9 mouse cellular contexts compared by ENCODE assay signal in the genomic region with DNA sequence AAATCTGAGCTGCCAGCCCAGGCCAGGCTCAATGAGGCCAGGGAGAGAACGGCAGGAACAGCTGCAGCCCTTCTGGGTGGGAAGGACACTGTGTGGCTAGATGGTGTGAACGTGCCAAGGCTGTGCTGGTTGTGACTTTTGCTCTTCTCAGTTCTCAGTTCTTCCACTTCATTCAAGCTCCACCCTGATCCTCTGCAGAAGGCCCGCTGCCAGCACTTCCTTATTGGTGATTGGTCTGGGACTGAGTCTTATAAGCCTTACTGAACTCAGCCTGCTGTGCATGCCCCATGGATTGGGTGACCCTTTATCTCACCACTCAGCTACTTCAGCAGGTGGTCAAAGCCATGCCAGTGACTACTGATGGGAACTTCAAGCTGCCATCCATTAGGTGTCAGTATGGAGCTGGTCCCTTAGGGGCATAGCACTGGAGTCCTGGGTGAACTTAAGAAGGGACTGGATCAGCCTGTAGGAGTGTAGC. TPM values are rescaled to one million over a fixed set of nuclear protein-coding genes. Genes with fewer than 3 reads are reported as not detected.
DNase-seq lines count a peak whose midpoint lies in the region; ATAC-seq and TF ChIP-seq lines count a peak whose summit lies in the region.
"Had no signal": no experiment of that assay in that cellular context is flagged by ENCODE, and none has a peak within 500 bp of the region (broad histone marks: within the 10 kb centered on the region; RNA-seq: fewer than 3 reads in every experiment).

No protein-coding gene starts in this region.

- intact Hi-C loops in heart, adult 2 months (cut with DNase I): no loop called here

- 35% methylated on average over 3 of the region's 3 CpGs for WGBS in heart, adult 2 months
- 65% methylated on average over 3 of the region's 3 CpGs for WGBS in heart, embryonic 10.5 days
- 45% methylated on average over 3 of the region's 3 CpGs for WGBS in lung, embryonic 16.5 days
- WGBS in hindbrain, embryonic 16.5 days: 59% methylated on average over 3 of the region's 3 CpGs

- no peak overlapping the region for H3K9ac ChIP-seq in heart, adult 2 months (ENCODE audit: low read depth, low read length)
- no peak overlapping the region for H3K9ac ChIP-seq in CH12.LX (ENCODE audit: insufficient read depth, low read depth)
- no peak overlapping the region for H3K9ac ChIP-seq in lung, embryonic 16.5 days (ENCODE audit: low read length)
- H3K9ac ChIP-seq in hindbrain, embryonic 16.5 days (ENCODE audit: low read depth, low read length): no peak overlapping the region
- H3K9ac ChIP-seq: neural tube, embryonic 13.5 days had no signal

- DNase-seq in heart, adult 2 months: peak in 1 of 2 experiments; percentile 3
- no peak for DNase-seq in heart, embryonic 10.5 days (ENCODE audit: low spot score)
- peak; percentile 14 for DNase-seq in CH12.LX (ENCODE audit: extremely low read depth)
- DNase-seq in cerebellum, postnatal 25 days: peak; percentile 46 to 47
- no peak for DNase-seq in left cerebral cortex, adult 9 months (ENCODE audit: low spot score in 2 of 2)

- H3K9me3 ChIP-seq in heart, embryonic 10.5 days: no peaks in the 10 kb centered on the region
- no peaks in the 10 kb centered on the region for H3K9me3 ChIP-seq in CH12.LX (replicated peaks; ENCODE audit: low read length)
- no peaks in the 10 kb centered on the region for H3K9me3 ChIP-seq in lung, embryonic 16.5 days (ENCODE audit: control insufficient read depth, low read length)
- H3K9me3 ChIP-seq in hindbrain, embryonic 16.5 days (ENCODE audit: control insufficient read depth, low read length): no peaks in the 10 kb centered on the region
- H3K9me3 ChIP-seq: neural tube, embryonic 13.5 days had no signal

- TF ChIP-seq CTCF in heart, adult 2 months (IDR thresholded peaks at IDR 0.05): peak; percentile 36
- TF ChIP-seq CTCF in CH12.LX (conservative IDR thresholded peaks at IDR 0.05 in 1 of 2, IDR thresholded peaks at IDR 0.05 in 1 of 2; ENCODE audit: low read depth in 2 of 2, low read length in 2 of 2): peak in 1 of 2 experiments; percentile 42; a peak in 2 of 4 replicates

- H3K27ac ChIP-seq in heart, adult 2 months: no peak overlapping the region
- no peak overlapping the region for H3K27ac ChIP-seq in heart, embryonic 10.5 days
- no peak overlapping the region for H3K27ac ChIP-seq in CH12.LX (ENCODE audit: insufficient read depth, low read depth)
- no peak overlapping the region for H3K27ac ChIP-seq in lung, embryonic 16.5 days (ENCODE audit: low read length)
- H3K27ac ChIP-seq in hindbrain, embryonic 16.5 days (ENCODE audit: low read depth, low read length): no peak overlapping the region
- H3K27ac ChIP-seq: neural tube, embryonic 13.5 days had no signal

- H3K4me1 ChIP-seq in heart, adult 2 months (ENCODE audit: control insufficient read depth, insufficient read depth, low read length): peaks cover 2% of the 10 kb centered on the region; the same call in 1 of the 2 replicates
- H3K4me1 ChIP-seq in heart, embryonic 10.5 days: no peaks in the 10 kb centered on the region
- no peaks in the 10 kb centered on the region for H3K4me1 ChIP-seq in CH12.LX (ENCODE audit: control insufficient read depth in 1 of 2, insufficient read depth in 2 of 2)
- H3K4me1 ChIP-seq in lung, embryonic 16.5 days (replicated peaks; ENCODE audit: control insufficient read depth, insufficient read depth, low read length): no peaks in the 10 kb centered on the region
- no peaks in the 10 kb centered on the region for H3K4me1 ChIP-seq in hindbrain, embryonic 16.5 days (ENCODE audit: control insufficient read depth, insufficient read depth, low read depth, low read length)
- H3K4me1 ChIP-seq: neural tube, embryonic 13.5 days had no signal

- in situ Hi-C loops in CH12.LX (cut with MboI; ENCODE audit: low pct_ligation_motif_present, low pct_unique_long_range_greater_than_20kb, low sequenced_read_pairs): no loop called here

- TF ChIP-seq EP300 in heart, adult 2 months (IDR thresholded peaks at IDR 0.05; ENCODE audit: insufficient read depth, low read depth, low read length): no peak
- TF ChIP-seq EP300 in CH12.LX (IDR thresholded peaks at IDR 0.05; ENCODE audit: low read length): no peak

- H3K79me2 ChIP-seq in heart, adult 2 months (replicated peaks; ENCODE audit: control insufficient read depth, insufficient read depth, low read length): no peaks in the 10 kb centered on the region
- H3K79me2 ChIP-seq in CH12.LX (replicated peaks; ENCODE audit: control insufficient read depth, extremely low read depth, insufficient read depth, poor library complexity, severe bottlenecking): no peaks in the 10 kb centered on the region

- peak; percentile 9 for TF ChIP-seq RAD21 in CH12.LX (IDR thresholded peaks at IDR 0.05; ENCODE audit: low read depth, low read length)

- H3K4me3 ChIP-seq in heart, adult 2 months: no peak overlapping the region
- H3K4me3 ChIP-seq in heart, embryonic 10.5 days: no peak overlapping the region
- no peak overlapping the region for H3K4me3 ChIP-seq in CH12.LX (replicated peaks in 1 of 3; ENCODE audit: low read depth in 2 of 3, low read length in 2 of 3, poor library complexity in 1 of 3)
- no peak overlapping the region for H3K4me3 ChIP-seq in lung, embryonic 16.5 days (ENCODE audit: low read length)
- H3K4me3 ChIP-seq in hindbrain, embryonic 16.5 days (ENCODE audit: low read length): no peak overlapping the region
- H3K4me3 ChIP-seq: neural tube, embryonic 13.5 days had no signal

- ATAC-seq in lung, embryonic 16.5 days (ENCODE audit: low read depth): peak; percentile 26; the same call in 1 of the 2 replicates
- no peak for ATAC-seq in inflammation-experienced regulatory T-cells, adult 6 months
- ATAC-seq in hindbrain, embryonic 16.5 days: no peak

- dilution Hi-C loops in CH12.LX (cut with MboI; ENCODE audit: extremely low pct_ligation_motif_present, extremely low pct_unique_long_range_greater_than_20kb, low sequenced_read_pairs): no loop called here

- no peak for TF ChIP-seq POLR2A in heart, adult 2 months (IDR thresholded peaks at IDR 0.05; ENCODE audit: insufficient read depth, low read depth, low read length)
- no peak for TF ChIP-seq POLR2A in CH12.LX (IDR thresholded peaks at IDR 0.05; ENCODE audit: low read depth, low read length)

- H3K36me3 ChIP-seq in heart, adult 2 months (ENCODE audit: control insufficient read depth, insufficient read depth, low read length): no peaks in the 10 kb centered on the region
- H3K36me3 ChIP-seq in heart, embryonic 10.5 days: no peaks in the 10 kb centered on the region
- H3K36me3 ChIP-seq in CH12.LX (replicated peaks in 1 of 2; ENCODE audit: control insufficient read depth in 1 of 2, insufficient read depth in 1 of 2, low read length in 1 of 2): no peaks in the 10 kb centered on the region
- H3K36me3 ChIP-seq in lung, embryonic 16.5 days (ENCODE audit: control insufficient read depth, insufficient read depth, low read length): no peaks in the 10 kb centered on the region
- H3K36me3 ChIP-seq in hindbrain, embryonic 16.5 days (ENCODE audit: control insufficient read depth, insufficient read depth, low read length): no peaks in the 10 kb centered on the region
- H3K36me3 ChIP-seq: neural tube, embryonic 13.5 days had no signal

- no peaks in the 10 kb centered on the region for H3K27me3 ChIP-seq in heart, adult 2 months (ENCODE audit: control insufficient read depth, insufficient read depth, low read length)
- H3K27me3 ChIP-seq in heart, embryonic 10.5 days (ENCODE audit: insufficient read depth, poor library complexity, severe bottlenecking): peaks cover 71% of the 10 kb centered on the region
- no peaks in the 10 kb centered on the region for H3K27me3 ChIP-seq in CH12.LX (replicated peaks)
- no peaks in the 10 kb centered on the region for H3K27me3 ChIP-seq in lung, embryonic 16.5 days (ENCODE audit: control insufficient read depth, insufficient read depth, low read depth, low read length)
- H3K27me3 ChIP-seq in hindbrain, embryonic 16.5 days (replicated peaks; ENCODE audit: control insufficient read depth, insufficient read depth, low read length): no peaks in the 10 kb centered on the region
- H3K27me3 ChIP-seq: neural tube, embryonic 13.5 days had no signal

- H3K4me2 ChIP-seq in CH12.LX (ENCODE audit: insufficient read depth, low read depth, poor library complexity, severe bottlenecking): no peak overlapping the region
- no peak overlapping the region for H3K4me2 ChIP-seq in lung, embryonic 16.5 days (ENCODE audit: low read depth, low read length)
- no peak overlapping the region for H3K4me2 ChIP-seq in hindbrain, embryonic 16.5 days (ENCODE audit: low read length)
- H3K4me2 ChIP-seq: neural tube, embryonic 13.5 days had no signal

TF ChIP-seq in CH12.LX, 34 proteins besides CTCF, POLR2A, EP300 and RAD21:
- TF ChIP-seq ELF1 (IDR thresholded peaks at IDR 0.05; ENCODE audit: low read depth, low read length) (no peak), HCFC1 (IDR thresholded peaks at IDR 0.05; ENCODE audit: low read depth, low read length) (no peak), SMC3 (IDR thresholded peaks at IDR 0.05; ENCODE audit: low read depth, low read length) (peak; percentile 7; the same call in 1 of the 2 replicates), SIN3A (IDR thresholded peaks at IDR 0.05; ENCODE audit: low read length) (no peak)

RNA-seq across cellular contexts. Expression of a gene that starts 23.6 kb away (rescaled TPM):
- under 1 TPM in 1 of 2 experiments, not detected in 1; 0.14 TPM for total RNA-seq in heart, adult 2 months (2021)
- polyA plus RNA-seq in heart, adult 2 months (2012; rRNA removed): 0.09 and 0.12 TPM in 2 replicates
- polyA plus RNA-seq in heart, embryonic 10.5 days (2016; fragmentation: Nextera tagmentation; extraction: Ambion mirVana): 0.11 and 0.21 TPM in 2 replicates
- total RNA-seq in CH12.LX (2012; rRNA removed) (not detected in 2 replicates), CH12.LX (2014; rRNA removed) (not detected in 2 replicates)
- not detected in 2 replicates for polyA plus RNA-seq in CH12.LX (2012; ENCODE audit: insufficient read length, low read depth)
- polyA plus RNA-seq in lung, embryonic 16.5 days (2015; fragmentation: Nextera tagmentation; extraction: Ambion mirVana): 0.11 TPM in 1 of 2 replicates, not detected in the other
- polyA plus RNA-seq in inflammation-experienced regulatory T-cells, adult 6 months (2017; shearing (Covaris generic)): not detected
- polyA plus RNA-seq in hindbrain, embryonic 16.5 days (2015; fragmentation: Nextera tagmentation; extraction: Ambion mirVana): 8.9 and 9.1 TPM in 2 replicates

RNA-seq across cellular contexts. Expression of a gene that starts 43.0 kb away (rescaled TPM):
- total RNA-seq in heart, adult 2 months (2021): 100 to 1,000 TPM; 190 to 202 TPM
- polyA plus RNA-seq in heart, adult 2 months (2012; rRNA removed): 378 and 439 TPM in 2 replicates
- polyA plus RNA-seq in heart, embryonic 10.5 days (2016; fragmentation: Nextera tagmentation; extraction: Ambion mirVana): 18.6 and 30.3 TPM in 2 replicates
- total RNA-seq in CH12.LX (2012; rRNA removed): not detected in 2 replicates
- total RNA-seq in CH12.LX (2014; rRNA removed): not detected in 2 replicates
- not detected in 2 replicates for polyA plus RNA-seq in CH12.LX (2012; ENCODE audit: insufficient read length, low read depth)
- polyA plus RNA-seq in lung, embryonic 16.5 days (2015; fragmentation: Nextera tagmentation; extraction: Ambion mirVana): 206 and 225 TPM in 2 replicates
- 1 to 10 TPM in 1 of 3 experiments, not detected in 2; 1.1 TPM for polyA plus RNA-seq in inflammation-experienced regulatory T-cells, adult 6 months (2017; shearing (Covaris generic))
- 23.2 and 40.9 TPM in 2 replicates for polyA plus RNA-seq in hindbrain, embryonic 16.5 days (2015; fragmentation: Nextera tagmentation; extraction: Ambion mirVana)

Comparison
In these comparisons a context has a peak if more than half of its experiments do, and no peak if none do; other contexts are left out.
1. DNase-seq: peak in CH12.LX (single experiment) and cerebellum, postnatal 25 days (2 of 2); none in heart, embryonic 10.5 days (single experiment) and left cerebral cortex, adult 9 months (0 of 2).